Mouse (Mus musculus) adrenal gland, postnatal 36 days (tissue): ENCODE results near the gene Katnal1. TPM values are rescaled to one million over a fixed set of nuclear protein-coding genes. Genes with fewer than 3 reads are reported as not detected.
A peak's percentile ranks its signal among the peaks of the same experiment; 100 is the strongest.

Experiments
- DNase-seq, 2 experiments: peaks; one replicate each; pipeline ENCODE4 v3.0.0; 2021; ENCODE audit warnings: mixed read lengths in 1 of 2
- total RNA-seq, 2 experiments: library from RNA; stranded (reverse); gene quantifications; 2 replicates each; pipeline ENCODE4 v1.2.3; 2021

Katnal1 gene
- total RNA-seq, 2 experiments from 2014 or later = 6.5 to 9.7 TPM

- DNase-seq = peak; percentile 20 to 24
These were observed 43.1 kb downstream of the Katnal1 start for GRCm38 (mm10) chr5:148885821-148886609.

GRCm38 (mm10) chr5:148883671-148884070 is 45.4 kb downstream of the Katnal1 start:
- DNase-seq = no peak

- DNase-seq = peak in 1 of 2 experiments; percentile 5
These were observed 49.9 kb downstream of the Katnal1 start for GRCm38 (mm10) chr5:148879218-148879617.

- DNase-seq = no peak
These were observed 56.0 kb downstream of the Katnal1 start for GRCm38 (mm10) chr5:148873116-148873515.

- DNase-seq = no peak
These were observed 59.5 kb downstream of the Katnal1 start for GRCm38 (mm10) chr5:148869583-148869982.

GRCm38 (mm10) chr5:148867766-148868165 is 61.4 kb downstream of the Katnal1 start:
- DNase-seq = no peak

- no peak for DNase-seq
These were observed 61.9 kb downstream of the Katnal1 start for GRCm38 (mm10) chr5:148867171-148867570.

GRCm38 (mm10) chr5:148866571-148866970 is 62.5 kb downstream of the Katnal1 start:
- DNase-seq = no peak

- DNase-seq = no peak
These were observed 65.7 kb downstream of the Katnal1 start for GRCm38 (mm10) chr5:148863409-148863808.

GRCm38 (mm10) chr5:148862853-148863252 is 66.3 kb downstream of the Katnal1 start:
- DNase-seq = no peak

GRCm38 (mm10) chr5:148862136-148862535 is 67.0 kb downstream of the Katnal1 start:
- no peak for DNase-seq

GRCm38 (mm10) chr5:148857522-148857921 is 71.6 kb downstream of the Katnal1 start:
- no peak for DNase-seq

GRCm38 (mm10) chr5:148855047-148855446 is 74.1 kb downstream of the Katnal1 start:
- DNase-seq = no peak

GRCm38 (mm10) chr5:148854166-148854565 is 75.0 kb downstream of the Katnal1 start:
- DNase-seq = no peak

GRCm38 (mm10) chr5:148849516-148849915 is 79.6 kb downstream of the Katnal1 start:
- no peak for DNase-seq

GRCm38 (mm10) chr5:148847032-148847431 is 82.1 kb downstream of the Katnal1 start:
- DNase-seq = no peak

- DNase-seq = no peak
These were observed 92.1 kb downstream of the Katnal1 start for GRCm38 (mm10) chr5:148837069-148837468.

- peak; percentile 81 to 89 for DNase-seq
These were observed 97.4 kb downstream of the Katnal1 start for GRCm38 (mm10) chr5:148831596-148832257.

GRCm38 (mm10) chr5:148831141-148831547 is 98.0 kb downstream of the Katnal1 start:
- DNase-seq = no peak

- no peak for DNase-seq
These were observed 103.4 kb downstream of the Katnal1 start for GRCm38 (mm10) chr5:148825732-148826131.

GRCm38 (mm10) chr5:148822772-148823171 is 106.3 kb downstream of the Katnal1 start:
- no peak for DNase-seq
